Mouse (Mus musculus) embryonic fibroblast, embryonic 13.5 days (primary cell): ENCODE data around the gene Epo.

Source experiments
- CTCF ChIP-seq: IDR thresholded peaks from 2 replicates; pipeline ENCODE4 v1.5.1; 2011; ENCODE audit warnings: mild to moderate bottlenecking, control low read depth, low read length, moderate library complexity, borderline replicate concordance; ENCODE audit not compliant: insufficient read depth
- POLR2A ChIP-seq: IDR thresholded peaks from 2 replicates; pipeline ENCODE4 v1.6.1; 2011; ENCODE audit warnings: low read depth, mild to moderate bottlenecking, control low read depth, low read length, moderate library complexity

GRCm38 (mm10) chr5:137530075-137530474 lies 3.0 kb downstream of the Epo start:
- TF ChIP-seq POLR2A (no peak), CTCF (no peak)
